Comparison of ENCODE assay signal across 12 mouse cellular contexts in genomic region chr3:152579984-152580591, GRCm38 (mm10).
"Had no signal": no experiment of that assay in that cellular context is flagged by ENCODE, and none has a peak within 500 bp of the region (broad histone marks: within the 10 kb centered on the region; RNA-seq: fewer than 3 reads in every experiment).

No protein-coding gene starts in this region.

- H3K4me1 ChIP-seq: limb, embryonic 13.5 days had no signal

- DNase-seq: kidney, adult 8-10 months; kidney, postnatal 25 days; left cerebral cortex, postnatal 4 days; retina, postnatal 1 day; right cerebral cortex, postnatal 14 days; thymus, postnatal 4 days had no signal

- H3K27me3 ChIP-seq: limb, embryonic 13.5 days; midbrain, embryonic 12.5 days; neural tube, embryonic 13.5 days had no signal

- H3K9ac ChIP-seq: limb, embryonic 13.5 days; liver, embryonic 14.5 days; midbrain, embryonic 12.5 days; neural tube, embryonic 13.5 days had no signal

- H3K36me3 ChIP-seq: limb, embryonic 13.5 days; midbrain, embryonic 12.5 days; neural tube, embryonic 13.5 days had no signal

- H3K4me3 ChIP-seq: limb, embryonic 13.5 days; midbrain, embryonic 12.5 days; neural tube, embryonic 13.5 days had no signal

- H3K27ac ChIP-seq: limb, embryonic 13.5 days; liver, embryonic 14.5 days; midbrain, embryonic 12.5 days; neural tube, embryonic 13.5 days had no signal

- H3K4me2 ChIP-seq: limb, embryonic 13.5 days; midbrain, embryonic 12.5 days; neural tube, embryonic 13.5 days had no signal

- ATAC-seq: intestine, embryonic 16.5 days; midbrain, embryonic 16.5 days had no signal

- H3K9me3 ChIP-seq: limb, embryonic 13.5 days; midbrain, embryonic 12.5 days; neural tube, embryonic 13.5 days had no signal
